Mouse (Mus musculus) neural tube, embryonic 12.5 days (tissue): ENCODE data around the gene Ckb. TPM values are rescaled to one million over a fixed set of nuclear protein-coding genes. Genes with fewer than 3 reads are reported as not detected.

ENCODE experiments used
- ATAC-seq: fragments of 200-750 bp; cut with Nextera tagmentation; 2 replicates; pipeline ENCODE4 v1.8.0; 2017; ENCODE audit warnings: low read depth, mild to moderate bottlenecking, moderate TSS enrichment, moderate library complexity; ENCODE audit not compliant: low FRiP score
- H3K27ac ChIP-seq: fragments of 300-500 bp; sonication (generic); 2 replicates; pipeline ENCODE4 v1.5.1; 2016
- H3K27me3 ChIP-seq: fragments of 300-500 bp; sonication (generic); replicated peaks from 2 replicates; pipeline ENCODE4 v1.6.1; 2016; ENCODE audit warnings: mild to moderate bottlenecking
- H3K36me3 ChIP-seq: fragments of 300-500 bp; sonication (generic); 2 replicates; pipeline ENCODE4 v1.6.1; 2016; ENCODE audit warnings: mild to moderate bottlenecking
- H3K4me1 ChIP-seq: fragments of 300-500 bp; sonication (generic); 2 replicates; pipeline ENCODE4 v1.6.1; 2016
- H3K4me2 ChIP-seq: fragments of 300-500 bp; sonication (generic); replicated peaks from 2 replicates; pipeline ENCODE4 v1.6.1; 2016; ENCODE audit warnings: mild to moderate bottlenecking
- H3K4me3 ChIP-seq: fragments of 300-500 bp; sonication (generic); 2 replicates; pipeline ENCODE4 v1.5.1; 2016
- H3K9ac ChIP-seq: fragments of 300-500 bp; sonication (generic); 2 replicates; pipeline ENCODE4 v1.6.1; 2016; ENCODE audit warnings: mild to moderate bottlenecking
- H3K9me3 ChIP-seq: fragments of 300-500 bp; sonication (generic); 2 replicates; pipeline ENCODE4 v1.6.1; 2016; ENCODE audit warnings: mild to moderate bottlenecking
- WGBS: fragments of 180-500 bp; shearing (Covaris S2); methylation state at CpG from one replicate; pipeline ENCODE4 v1.1.7; 2016; 5-methylcytosine and 5-hydroxymethylcytosine counted together
- polyA plus RNA-seq: library from polyadenylated mRNA; unstranded; fragments of >200 nt; fragmentation: Nextera tagmentation; extraction: Ambion mirVana; gene quantifications from 2 replicates; pipeline ENCODE4 v1.2.1, GENCODE M21; 2016

The Ckb gene
- polyA plus RNA-seq, 1 experiment from 2014 or later, result 2,325 TPM

GRCm38 (mm10) chr12:111688069-111688428 is 15.9 kb upstream of the Ckb start:
- H3K27me3 ChIP-seq, result no peaks in the 10 kb centered on the region
- no peak for ATAC-seq
- no peak overlapping the region for H3K4me3 ChIP-seq
- 39% methylated on average over 2 of the region's 2 CpGs for WGBS
- peaks cover 45% of the 10 kb centered on the region for H3K4me1 ChIP-seq
- 0 out of 2 replicates have a peak overlapping the region, but pooled peaks have one; percentile 3 for H3K4me2 ChIP-seq
- H3K9me3 ChIP-seq, result no peaks in the 10 kb centered on the region
- H3K9ac ChIP-seq, result no peak overlapping the region
- no peak overlapping the region for H3K27ac ChIP-seq
- H3K36me3 ChIP-seq, result peaks cover 11% of the 10 kb centered on the region

DNA sequence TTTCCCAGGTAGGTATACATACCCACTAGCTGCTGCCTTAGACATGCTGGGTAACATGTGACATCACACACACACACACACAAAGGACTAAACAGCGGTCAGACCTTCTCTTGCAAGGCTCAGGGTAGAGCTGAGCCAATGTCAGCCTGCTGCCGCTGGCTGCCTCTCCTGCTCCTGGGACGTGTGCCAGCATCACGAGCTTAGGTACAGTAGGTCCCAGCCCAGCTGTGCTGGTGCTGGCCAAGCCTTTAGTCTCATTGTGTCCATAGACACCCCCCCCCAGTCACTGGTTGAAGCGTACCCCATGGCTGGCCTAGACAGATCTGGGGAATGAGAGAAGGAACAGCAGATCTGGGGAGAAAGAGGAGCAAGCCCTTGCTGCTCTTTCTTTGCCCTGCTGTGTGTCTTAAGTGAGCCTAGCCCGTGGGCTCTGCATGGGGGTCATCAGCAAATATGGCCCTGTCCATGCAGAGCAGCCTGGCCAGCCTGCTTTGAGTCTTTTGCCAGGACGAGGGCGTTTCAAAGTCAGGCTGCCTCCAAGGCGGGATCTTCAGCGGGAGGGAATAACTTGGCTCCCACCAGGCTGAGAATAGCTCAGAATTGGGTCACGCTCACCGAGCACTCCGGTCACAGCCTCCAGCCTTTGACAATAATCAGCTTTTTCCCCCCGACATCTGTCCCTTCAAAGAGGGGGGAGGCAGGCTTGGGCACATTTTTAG is 15.4 kb upstream of the Ckb start:
- H3K27me3 ChIP-seq, result no peaks in the 10 kb centered on the region
- no peaks in the 10 kb centered on the region for H3K9me3 ChIP-seq
- 0 out of 2 replicates have a peak overlapping the region, but pooled peaks have one; percentile 29 for H3K9ac ChIP-seq
- H3K36me3 ChIP-seq, result peaks cover 15% of the 10 kb centered on the region
- 0 out of 2 replicates have a peak overlapping the region, but pooled peaks have one; percentile 3 for H3K4me2 ChIP-seq
- H3K4me3 ChIP-seq, result no peak overlapping the region
- peak overlapping the region; percentile 32; the same call in 1 of the 2 replicates for H3K27ac ChIP-seq
- 25% methylated on average over 14 of the region's 14 CpGs for whole genome bisulfite sequencing
- ATAC-seq, result peak; percentile 11; the same call in 1 of the 2 replicates
- H3K4me1 ChIP-seq, result peaks cover 44% of the 10 kb centered on the region

DNA sequence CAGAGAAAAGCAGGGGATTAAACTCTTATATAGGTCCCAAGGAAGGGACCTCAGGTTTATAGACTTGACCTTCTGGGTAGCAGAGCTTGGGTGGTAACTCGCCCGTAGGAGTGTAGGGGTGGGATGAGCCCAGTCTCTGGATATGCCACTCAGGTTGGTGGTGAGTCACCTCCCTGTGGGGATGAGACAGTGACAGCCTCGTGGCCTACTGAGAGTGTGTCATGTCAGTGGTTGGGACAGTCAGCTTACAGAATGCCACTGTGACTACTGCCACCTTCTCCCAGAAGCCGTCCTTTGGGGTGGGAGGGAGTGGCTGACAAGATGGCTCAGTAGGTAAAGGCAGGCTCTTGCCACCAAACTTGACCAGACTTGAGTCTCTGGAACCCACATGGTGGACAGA is 14.3 kb upstream of the Ckb start:
- Histone ChIP-seq H3K4me2 (no peak overlapping the region), H3K27ac (no peak overlapping the region), H3K4me3 (no peak overlapping the region), H3K27me3 (no peaks in the 10 kb centered on the region), H3K9me3 (no peaks in the 10 kb centered on the region), H3K9ac (no peak overlapping the region), H3K36me3 (peaks cover 23% of the 10 kb centered on the region), H3K4me1 (peaks cover 33% of the 10 kb centered on the region)
- WGBS, result 79% methylated on average over 4 of the region's 4 CpGs
- ATAC-seq, result no peak

DNA sequence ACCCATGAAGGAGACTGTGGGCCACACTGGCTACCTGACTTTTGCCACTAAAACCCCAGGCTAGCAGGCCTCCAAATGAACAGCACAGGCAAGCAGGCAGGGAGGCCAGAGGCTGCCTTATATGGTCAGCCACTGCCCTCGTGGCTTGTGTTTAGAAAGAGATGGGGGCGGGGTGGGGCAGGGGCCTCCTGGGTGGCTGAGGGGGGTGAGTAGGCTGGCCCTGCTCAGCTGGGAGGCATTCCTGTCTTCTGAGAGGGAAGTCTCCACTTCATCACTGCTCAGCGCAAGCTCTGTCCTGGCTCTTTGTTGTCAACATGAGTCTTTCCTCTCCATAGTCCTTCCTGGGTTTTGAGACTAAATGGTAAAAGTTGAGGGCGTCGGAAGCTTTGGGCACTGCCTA is 10.7 kb upstream of the Ckb start:
- peaks cover 34% of the 10 kb centered on the region for H3K4me1 ChIP-seq
- no peaks in the 10 kb centered on the region for H3K27me3 ChIP-seq
- H3K36me3 ChIP-seq, result peaks cover 35% of the 10 kb centered on the region
- H3K4me3 ChIP-seq, result no peak overlapping the region
- 71% methylated on average over 5 of the region's 5 CpGs for WGBS
- no peaks in the 10 kb centered on the region for H3K9me3 ChIP-seq
- H3K4me2 ChIP-seq, result no peak overlapping the region
- no peak overlapping the region for H3K9ac ChIP-seq
- ATAC-seq, result no peak
- H3K27ac ChIP-seq, result no peak overlapping the region

DNA sequence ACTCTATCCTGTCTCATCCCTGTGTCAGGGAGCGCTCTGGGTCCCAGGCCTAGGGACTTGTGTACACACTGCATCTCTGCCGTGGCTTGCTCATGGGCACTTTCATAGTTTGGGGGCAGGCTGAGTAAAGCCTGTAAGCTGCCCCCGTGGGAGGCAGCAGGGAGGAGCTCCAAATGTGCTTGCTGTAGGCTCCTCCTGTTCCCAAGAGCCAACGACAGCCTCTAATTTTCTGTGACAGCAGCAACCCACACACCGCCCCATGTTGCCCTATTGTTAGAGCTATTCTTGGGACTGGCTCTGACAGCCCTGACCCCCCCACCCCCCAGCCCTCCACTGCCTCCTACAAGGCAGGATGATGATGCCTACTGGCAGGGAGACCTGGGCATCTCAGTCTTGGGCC is 9.9 kb upstream of the Ckb start:
- H3K27me3 ChIP-seq, result no peaks in the 10 kb centered on the region
- WGBS, result 93% methylated on average over 5 of the region's 5 CpGs
- H3K9ac ChIP-seq, result no peak overlapping the region
- ATAC-seq, result no peak
- peaks cover 33% of the 10 kb centered on the region for H3K4me1 ChIP-seq
- no peaks in the 10 kb centered on the region for H3K9me3 ChIP-seq
- H3K27ac ChIP-seq, result no peak overlapping the region
- no peak overlapping the region for H3K4me3 ChIP-seq
- no peak overlapping the region for H3K4me2 ChIP-seq
- H3K36me3 ChIP-seq, result peaks cover 35% of the 10 kb centered on the region

DNA sequence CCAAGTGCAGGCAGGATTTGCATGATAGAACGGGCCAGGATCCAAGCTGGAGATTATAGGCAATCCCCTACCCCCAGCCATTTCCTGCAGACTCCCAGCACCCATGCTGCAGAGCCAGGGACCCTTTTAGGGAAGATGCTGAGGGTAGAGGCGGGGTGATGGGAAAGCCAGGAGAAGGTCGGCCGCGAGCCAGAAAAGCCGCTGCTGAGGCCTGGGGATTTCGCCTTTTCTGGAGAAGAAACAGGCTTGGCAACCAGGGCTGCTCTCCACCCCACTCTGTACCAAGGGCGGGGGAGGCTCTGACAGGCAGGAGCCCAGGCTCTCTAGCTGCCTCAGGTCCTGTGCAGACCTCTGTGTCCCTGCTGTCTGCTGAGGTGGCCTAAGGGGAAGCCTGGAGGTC is 9.2 kb upstream of the Ckb start:
- no peaks in the 10 kb centered on the region for H3K27me3 ChIP-seq
- WGBS, result 85% methylated on average over 8 of the region's 8 CpGs
- H3K4me1 ChIP-seq, result peaks cover 29% of the 10 kb centered on the region
- H3K4me3 ChIP-seq, result no peak overlapping the region
- no peak overlapping the region for H3K27ac ChIP-seq
- no peak overlapping the region for H3K9ac ChIP-seq
- peaks cover 35% of the 10 kb centered on the region for H3K36me3 ChIP-seq
- H3K9me3 ChIP-seq, result no peaks in the 10 kb centered on the region
- no peak overlapping the region for H3K4me2 ChIP-seq
- no peak for ATAC-seq

DNA sequence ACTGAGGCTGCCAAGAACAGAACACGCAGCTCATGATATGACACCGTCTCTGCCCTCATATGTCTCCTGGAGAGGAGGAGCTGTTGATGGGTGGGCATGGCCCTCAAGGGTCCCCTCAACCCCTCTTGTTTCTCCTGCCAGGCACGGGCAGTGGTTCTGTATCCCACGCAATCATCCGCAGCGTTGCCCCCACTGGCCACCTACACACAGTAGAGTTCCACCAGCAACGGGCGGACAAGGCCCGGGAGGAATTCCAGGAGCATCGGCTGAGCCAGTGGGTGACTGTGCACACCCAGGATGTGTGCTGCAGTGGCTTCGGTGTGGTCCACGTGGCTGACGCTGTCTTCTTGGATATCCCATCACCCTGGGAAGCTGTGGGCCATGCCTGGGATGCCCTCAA is 8.5 kb upstream of the Ckb start:
- Histone ChIP-seq H3K9me3 (no peaks in the 10 kb centered on the region), H3K9ac (no peak overlapping the region), H3K27me3 (no peaks in the 10 kb centered on the region), H3K4me2 (no peak overlapping the region), H3K4me1 (peaks cover 29% of the 10 kb centered on the region), H3K36me3 (peaks cover 35% of the 10 kb centered on the region), H3K27ac (no peak overlapping the region), H3K4me3 (no peak overlapping the region)
- 93% methylated on average over 13 of the region's 13 CpGs for WGBS
- no peak for ATAC-seq

- peak overlapping the region; percentile 89 for H3K4me3 ChIP-seq
- peaks cover 31% of the 10 kb centered on the region for H3K36me3 ChIP-seq
- peaks cover 29% of the 10 kb centered on the region for H3K4me1 ChIP-seq
- H3K9me3 ChIP-seq, result no peaks in the 10 kb centered on the region
- peak overlapping the region; percentile 61 for H3K9ac ChIP-seq
- no peak overlapping the region for H3K27ac ChIP-seq
- 59% methylated on average over 7 of the region's 7 CpGs for WGBS
- H3K4me2 ChIP-seq, result peak overlapping the region; percentile 99
- peaks cover 1% of the 10 kb centered on the region; the same call in 1 of the 2 replicates for H3K27me3 ChIP-seq
- ATAC-seq, result no peak
Measured at GRCm38 (mm10) chr12:111678997-111679396, 6.9 kb upstream of the Ckb start.

GRCm38 (mm10) chr12:111678670-111678933 is 6.5 kb upstream of the Ckb start:
- peak overlapping the region; percentile 99 for H3K4me2 ChIP-seq
- ATAC-seq, result no peak
- peak overlapping the region; percentile 61 for H3K9ac ChIP-seq
- peak overlapping the region; percentile 89 for H3K4me3 ChIP-seq
- H3K27me3 ChIP-seq, result peaks cover 5% of the 10 kb centered on the region; the same call in 1 of the 2 replicates
- WGBS, result 8% methylated on average over 13 of the region's 13 CpGs
- no peaks in the 10 kb centered on the region for H3K9me3 ChIP-seq
- H3K36me3 ChIP-seq, result peaks cover 28% of the 10 kb centered on the region
- H3K4me1 ChIP-seq, result peaks cover 29% of the 10 kb centered on the region
- H3K27ac ChIP-seq, result no peak overlapping the region

- H3K27me3 ChIP-seq, result peaks cover 5% of the 10 kb centered on the region; the same call in 1 of the 2 replicates
- ATAC-seq, result peak; percentile 87
- peak within 1 kb of the TSS; percentile 89 for H3K4me3 ChIP-seq
- whole genome bisulfite sequencing, result under 1% methylated on average over 51 of the region's 51 CpGs
- peak within 1 kb of the TSS; percentile 61 for H3K9ac ChIP-seq
- peak within 1 kb of the TSS; percentile 83 for H3K27ac ChIP-seq
- peak within 1 kb of the TSS; percentile 99 for H3K4me2 ChIP-seq
- H3K4me1 ChIP-seq, result peaks cover 30% of the 10 kb centered on the region
- peaks cover 24% of the 10 kb centered on the region for H3K36me3 ChIP-seq
- no peaks in the 10 kb centered on the region for H3K9me3 ChIP-seq
Measured at GRCm38 (mm10) chr12:111677882-111678669, 5.9 kb upstream of the Ckb start, which contains the start of gene Trmt61a. Gene Trmt61a, plus strand, starts transcription at chr12:111678105.

DNA sequence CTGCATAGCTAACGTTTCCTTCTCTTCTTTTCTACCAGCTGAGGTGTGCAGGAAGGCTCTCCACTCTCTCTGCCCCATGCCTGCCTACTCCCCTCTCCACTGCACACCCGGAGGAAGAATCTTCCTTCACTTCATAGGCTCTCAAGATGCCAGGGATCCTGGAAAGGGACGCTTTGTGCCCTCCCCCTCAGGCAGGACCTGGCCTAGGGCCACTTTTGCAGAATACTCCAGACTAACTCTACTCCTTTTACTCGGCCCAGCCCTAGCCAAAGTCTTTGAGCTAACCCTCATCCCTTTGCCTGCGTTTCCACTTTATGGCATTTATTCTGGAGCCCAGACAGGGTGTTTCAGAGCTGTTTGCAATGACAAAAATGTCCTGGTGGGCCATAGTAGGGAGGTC is 5.3 kb upstream of the Ckb start:
- peaks cover 32% of the 10 kb centered on the region for H3K4me1 ChIP-seq
- H3K27ac ChIP-seq, result peak overlapping the region; percentile 83
- no peaks in the 10 kb centered on the region for H3K9me3 ChIP-seq
- H3K4me2 ChIP-seq, result peak overlapping the region; percentile 99
- peak; percentile 19 for ATAC-seq
- H3K4me3 ChIP-seq, result peak overlapping the region; percentile 89
- peak overlapping the region; percentile 61 for H3K9ac ChIP-seq
- 11% methylated on average over 5 of the region's 5 CpGs for WGBS
- H3K36me3 ChIP-seq, result peaks cover 19% of the 10 kb centered on the region
- peaks cover 5% of the 10 kb centered on the region; the same call in 1 of the 2 replicates for H3K27me3 ChIP-seq

GRCm38 (mm10) chr12:111675797-111676580 is 3.9 kb upstream of the Ckb start:
- WGBS, result 73% methylated on average over 6 of the region's 6 CpGs
- Histone ChIP-seq H3K27ac (no peak overlapping the region), H3K4me3 (no peak overlapping the region), H3K9me3 (no peaks in the 10 kb centered on the region), H3K4me1 (peaks cover 36% of the 10 kb centered on the region), H3K4me2 (no peak overlapping the region), H3K36me3 (peaks cover 8% of the 10 kb centered on the region), H3K27me3 (peaks cover 5% of the 10 kb centered on the region; the same call in 1 of the 2 replicates), H3K9ac (0 out of 2 replicates have a peak overlapping the region, but pooled peaks have one; percentile 33)
- no peak for ATAC-seq
